Mouse (Mus musculus) liver, postnatal 0 days (tissue): Measurements from ENCODE around the gene Gm10061.

Experiments
- CTCF ChIP-seq: sonication (generic); IDR thresholded peaks from 2 replicates; pipeline ENCODE4 v1.5.1; 2016; ENCODE audit warnings: antibody characterized with exemption, low read depth
- EP300 ChIP-seq: IDR thresholded peaks from 2 replicates; pipeline ENCODE4 v1.6.1; 2016; ENCODE audit warnings: antibody characterized with exemption, low read depth, mild to moderate bottlenecking

DNA sequence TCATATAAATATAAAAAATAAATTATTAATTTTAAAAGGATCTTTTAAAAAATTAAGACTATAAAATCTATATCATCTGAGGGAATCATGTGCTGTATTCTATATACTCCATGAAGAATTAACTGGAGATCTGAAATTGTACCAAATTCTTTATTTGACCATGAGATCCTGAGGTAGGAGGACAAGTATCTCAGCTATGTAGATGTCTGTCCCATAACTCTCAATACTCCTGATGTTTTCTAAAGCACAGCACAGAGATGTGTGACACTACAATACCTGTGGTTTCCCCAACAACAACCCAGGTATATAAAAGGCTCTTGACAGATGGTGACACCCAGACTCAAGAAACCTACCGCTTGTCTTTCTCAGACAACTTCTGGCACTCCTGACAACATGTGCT lies 10.3 kb upstream of the Gm10061 start, which contains the start of gene Gm6358:
- TF ChIP-seq EP300 (no peak), CTCF (no peak)
